Mouse (Mus musculus): ENCODE measurements at regions not wholly inside any gene's neighbourhood (a gene's known extent, or its start where the extent isn't known, plus 50 kb on each side); places are given as distances from the start of the nearest gene placed in this dataset.

DNA sequence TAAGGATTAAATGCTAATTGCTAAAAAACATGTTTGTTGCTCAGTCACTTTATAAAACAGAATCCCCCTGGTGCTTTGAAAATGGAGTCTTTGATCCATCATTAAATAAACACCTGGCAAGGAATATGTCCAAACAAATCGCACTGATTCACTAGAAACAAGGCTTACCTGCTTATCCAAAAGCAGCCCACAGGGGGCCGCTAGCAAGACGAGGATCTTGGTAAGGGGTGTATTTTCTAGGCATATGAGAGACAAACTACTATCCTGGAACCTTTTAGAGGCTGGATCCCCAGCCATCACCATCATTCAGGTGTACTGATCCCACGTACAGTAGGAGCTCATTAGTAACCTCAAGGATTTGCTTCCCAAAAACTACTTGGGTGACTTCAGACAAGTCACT is 201.2 kb downstream of the Gpam start:
- WGBS = 70% methylated on average over 4 of the region's 4 CpGs
- ATAC-seq = no peak
- Histone ChIP-seq H3K4me2 (replicated peaks) (no peak overlapping the region), H3K27ac (no peak overlapping the region), H3K9ac (no peak overlapping the region), H3K4me3 (replicated peaks) (no peak overlapping the region), H3K27me3 (replicated peaks) (no peaks in the 10 kb centered on the region), H3K9me3 (no peaks in the 10 kb centered on the region), H3K4me1 (replicated peaks) (no peaks in the 10 kb centered on the region), H3K36me3 (no peaks in the 10 kb centered on the region)

DNA sequence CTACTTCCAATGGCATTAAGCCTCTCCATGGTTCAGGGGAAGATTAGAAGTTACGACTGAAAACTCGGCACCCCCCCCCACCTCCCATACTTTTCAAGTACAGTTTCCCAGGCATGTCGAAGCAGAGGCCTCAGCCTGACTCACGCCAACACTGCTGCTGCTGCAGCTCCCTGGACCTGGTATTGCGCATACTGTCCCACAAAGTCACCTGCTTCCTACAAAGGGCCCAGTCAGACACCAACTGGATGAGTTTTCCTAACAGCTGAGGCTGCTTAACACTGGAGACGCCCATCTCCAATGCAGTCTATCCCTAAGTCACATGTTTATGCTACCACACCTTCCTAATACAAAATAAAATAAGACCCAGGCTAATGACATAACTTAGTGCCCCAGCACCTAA is 207.4 kb downstream of the Gpam start:
- 81% methylated on average over 6 of the region's 6 CpGs for whole genome bisulfite sequencing
- H3K4me2 ChIP-seq (replicated peaks) = no peak overlapping the region

DNA sequence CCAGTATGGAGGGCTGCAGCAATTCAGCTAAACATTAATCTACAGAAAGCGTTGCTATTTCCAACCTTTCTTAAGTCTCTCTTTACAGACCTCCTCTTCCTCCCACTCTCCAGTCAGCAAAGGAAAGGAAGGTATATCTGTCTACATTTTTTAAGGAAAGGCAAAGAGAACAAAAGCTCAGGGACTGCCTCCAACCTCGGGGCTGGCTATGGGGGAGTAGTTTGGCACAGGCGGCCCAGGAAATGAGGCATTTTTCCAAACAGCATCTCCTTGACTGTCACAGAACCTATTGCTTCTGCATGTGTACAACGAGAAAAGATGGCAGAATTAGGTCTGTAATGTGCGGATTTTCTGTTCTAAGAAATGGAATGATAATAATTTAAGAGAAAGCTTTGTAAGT is 233.4 kb downstream of the Gpam start:
- no peaks in the 10 kb centered on the region for H3K36me3 ChIP-seq
- H3K4me3 ChIP-seq (replicated peaks) = no peak overlapping the region
- ATAC-seq = no peak
- H3K27me3 ChIP-seq (replicated peaks) = no peaks in the 10 kb centered on the region
- 78% methylated on average over 5 of the region's 5 CpGs for WGBS
- no peak overlapping the region for H3K27ac ChIP-seq
- H3K4me2 ChIP-seq (replicated peaks) = no peak overlapping the region
- H3K9me3 ChIP-seq = no peaks in the 10 kb centered on the region
- H3K4me1 ChIP-seq (replicated peaks) = no peaks in the 10 kb centered on the region
- H3K9ac ChIP-seq = no peak overlapping the region

More for the DNA sequence above, 207.4 kb downstream of the Gpam start:
- no peak overlapping the region for H3K27ac ChIP-seq
- H3K9me3 ChIP-seq = no peaks in the 10 kb centered on the region
- H3K9ac ChIP-seq = no peak overlapping the region
- H3K4me3 ChIP-seq (replicated peaks) = no peak overlapping the region
- no peak for ATAC-seq
- H3K4me1 ChIP-seq (replicated peaks) = no peaks in the 10 kb centered on the region
- H3K36me3 ChIP-seq = no peaks in the 10 kb centered on the region
- no peaks in the 10 kb centered on the region for H3K27me3 ChIP-seq (replicated peaks)

DNA sequence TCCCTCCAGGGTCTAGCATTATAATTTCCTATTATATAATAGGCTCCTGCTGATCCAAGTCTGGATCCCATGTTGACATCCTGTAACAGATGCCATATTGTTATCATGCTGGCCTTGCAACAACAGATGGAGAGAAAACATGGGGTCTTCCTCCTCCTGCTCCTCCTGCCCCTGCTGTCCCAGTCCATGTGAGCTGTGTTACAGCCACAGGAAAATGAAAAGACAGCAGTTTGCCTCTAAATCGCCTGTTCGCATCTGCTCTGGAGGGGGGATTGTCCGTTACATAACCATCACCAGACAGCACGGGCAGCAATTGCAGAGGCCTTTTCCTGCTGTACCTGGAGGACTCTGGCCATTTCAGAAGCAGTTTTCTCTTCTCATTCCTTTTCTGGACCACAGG is 260.0 kb downstream of the Gpam start:
- Histone ChIP-seq H3K4me3 (replicated peaks) (no peak overlapping the region), H3K4me1 (replicated peaks) (no peaks in the 10 kb centered on the region), H3K27ac (no peak overlapping the region), H3K9me3 (no peaks in the 10 kb centered on the region), H3K4me2 (replicated peaks) (no peak overlapping the region), H3K36me3 (no peaks in the 10 kb centered on the region), H3K9ac (no peak overlapping the region), H3K27me3 (replicated peaks) (no peaks in the 10 kb centered on the region)
- no peak for ATAC-seq
- WGBS = 79% methylated on average over 4 of the region's 4 CpGs

DNA sequence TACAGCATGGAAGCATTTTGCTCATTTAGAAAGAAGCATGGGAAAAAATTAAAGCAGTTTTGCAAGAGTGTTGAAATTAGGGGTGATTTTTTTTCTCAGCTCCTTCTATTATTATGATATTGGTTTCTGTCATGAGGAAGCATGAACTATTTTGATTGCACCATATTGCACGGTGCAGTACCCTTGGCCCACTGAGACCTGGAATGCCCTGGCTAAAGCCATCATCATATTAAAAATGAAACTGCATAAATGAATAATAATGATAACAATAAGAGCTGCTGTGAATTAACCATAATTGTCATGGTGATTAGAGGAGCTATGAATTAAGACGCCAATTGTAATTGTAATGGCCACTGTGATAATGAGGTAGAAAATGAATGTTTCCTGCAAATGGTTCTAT is 271.8 kb downstream of the Gpam start:
- no peaks in the 10 kb centered on the region for H3K9me3 ChIP-seq
- H3K27me3 ChIP-seq (replicated peaks) = no peaks in the 10 kb centered on the region
- no peaks in the 10 kb centered on the region for H3K4me1 ChIP-seq (replicated peaks)
- no peak overlapping the region for H3K27ac ChIP-seq
- no peak overlapping the region for H3K4me2 ChIP-seq (replicated peaks)
- no peak overlapping the region for H3K9ac ChIP-seq
- WGBS = 91% methylated on average over 2 of the region's 2 CpGs
- H3K36me3 ChIP-seq = no peaks in the 10 kb centered on the region
- ATAC-seq = no peak
- no peak overlapping the region for H3K4me3 ChIP-seq (replicated peaks)

DNA sequence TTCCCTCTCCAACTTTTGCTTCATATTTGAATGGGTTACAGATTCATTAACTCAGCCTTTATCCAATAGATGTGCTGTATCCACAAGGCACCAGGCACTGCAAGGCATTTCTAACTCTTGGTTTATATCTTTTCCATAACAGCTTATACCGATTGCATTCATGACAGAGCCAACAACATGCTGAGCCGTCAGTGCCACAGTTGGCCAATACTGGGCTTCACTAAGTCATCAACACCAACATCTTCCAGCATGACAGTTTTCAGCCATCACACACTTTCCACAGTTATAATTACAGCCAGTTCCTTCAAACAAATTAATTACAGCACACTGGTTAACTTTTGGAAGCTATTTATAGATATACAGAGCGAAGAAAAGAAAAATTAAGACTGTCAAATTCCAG is 288.8 kb downstream of the Gpam start:
- no peaks in the 10 kb centered on the region for H3K4me1 ChIP-seq (replicated peaks)
- no peak overlapping the region for H3K4me3 ChIP-seq (replicated peaks)
- no peaks in the 10 kb centered on the region for H3K9me3 ChIP-seq
- no peak overlapping the region for H3K9ac ChIP-seq
- no peaks in the 10 kb centered on the region for H3K27me3 ChIP-seq (replicated peaks)
- 81% methylated on average over 3 of the region's 3 CpGs for WGBS
- ATAC-seq = no peak
- H3K27ac ChIP-seq = no peak overlapping the region
- no peaks in the 10 kb centered on the region for H3K36me3 ChIP-seq
- no peak overlapping the region for H3K4me2 ChIP-seq (replicated peaks)

DNA sequence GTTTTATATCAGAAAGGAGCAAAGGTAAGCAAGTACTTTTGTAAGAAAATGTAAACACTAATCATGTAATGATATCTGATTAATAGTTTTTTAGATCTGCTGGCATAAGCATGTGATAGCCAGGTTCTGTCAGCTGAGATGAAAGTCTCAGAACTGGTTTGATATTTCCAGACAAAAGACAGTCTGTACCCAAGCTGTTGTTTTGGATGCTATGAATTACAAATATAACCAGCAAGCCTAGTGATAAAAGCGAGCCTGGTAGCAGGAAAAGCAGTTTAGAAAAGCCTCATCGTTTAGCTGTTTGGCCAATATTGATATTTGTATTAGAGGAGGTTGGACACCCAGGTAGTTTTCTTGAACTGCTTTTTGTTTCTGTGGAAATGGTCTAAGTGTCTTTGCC is 290.6 kb downstream of the Gpam start:
- H3K4me3 ChIP-seq (replicated peaks) = no peak overlapping the region

DNA sequence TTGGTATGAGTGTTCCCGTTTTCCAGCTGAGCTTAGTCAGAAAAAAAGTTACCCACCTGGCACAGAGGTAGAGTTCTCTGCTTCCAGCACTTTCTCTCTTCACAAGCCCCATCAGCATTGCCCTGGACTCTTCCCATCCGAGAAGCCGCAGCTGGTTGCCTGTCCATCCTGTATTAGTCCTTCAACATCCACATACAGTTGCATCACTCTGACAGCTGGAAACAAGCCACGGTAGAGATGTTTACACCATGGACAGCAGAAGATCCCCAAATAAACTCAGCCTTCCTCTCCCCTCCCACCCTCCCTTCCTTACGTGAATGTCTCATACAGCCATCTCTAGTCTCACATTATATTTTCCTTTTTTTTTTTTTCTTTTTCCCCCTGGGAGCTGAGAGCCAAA is 304.9 kb downstream of the Gpam start:
- Histone ChIP-seq H3K4me3 (replicated peaks) (no peak overlapping the region), H3K4me1 (replicated peaks) (no peaks in the 10 kb centered on the region), H3K9ac (no peak overlapping the region), H3K27ac (no peak overlapping the region), H3K4me2 (replicated peaks) (no peak overlapping the region), H3K27me3 (replicated peaks) (no peaks in the 10 kb centered on the region), H3K36me3 (no peaks in the 10 kb centered on the region), H3K9me3 (no peaks in the 10 kb centered on the region)
- no peak for ATAC-seq
- 51% methylated on average over 5 of the region's 5 CpGs for whole genome bisulfite sequencing

More for the DNA sequence above, 290.6 kb downstream of the Gpam start:
- no peak for ATAC-seq
- H3K4me1 ChIP-seq (replicated peaks) = no peaks in the 10 kb centered on the region
- H3K27me3 ChIP-seq (replicated peaks) = no peaks in the 10 kb centered on the region
- no peaks in the 10 kb centered on the region for H3K36me3 ChIP-seq
- no peak overlapping the region for H3K4me2 ChIP-seq (replicated peaks)
- H3K27ac ChIP-seq = no peak overlapping the region
- 91% methylated on average over 2 of the region's 2 CpGs for WGBS
- H3K9me3 ChIP-seq = no peaks in the 10 kb centered on the region
- no peak overlapping the region for H3K9ac ChIP-seq

DNA sequence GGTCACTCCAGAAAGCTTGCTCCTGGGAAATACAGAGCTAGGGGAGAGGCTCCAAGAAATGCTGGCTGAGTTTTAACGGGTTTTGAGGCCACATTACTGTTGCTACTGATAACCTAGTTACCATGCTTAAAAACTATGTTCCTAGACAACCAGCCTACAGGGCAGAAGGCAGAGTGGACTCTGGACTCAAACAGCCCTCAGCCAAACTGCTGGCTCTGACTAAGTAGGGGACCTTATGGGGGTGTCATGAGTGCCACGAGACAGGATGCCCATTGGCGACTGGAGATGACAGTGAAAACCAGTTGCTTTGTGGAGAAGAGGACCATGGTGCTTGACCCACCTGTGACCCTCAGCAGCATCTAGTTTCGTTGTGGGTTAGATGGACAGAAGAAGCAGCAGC is 306.5 kb downstream of the Gpam start:
- Histone ChIP-seq H3K9ac (no peak overlapping the region), H3K4me2 (replicated peaks) (no peak overlapping the region), H3K36me3 (no peaks in the 10 kb centered on the region), H3K4me1 (replicated peaks) (no peaks in the 10 kb centered on the region), H3K9me3 (no peaks in the 10 kb centered on the region), H3K27me3 (replicated peaks) (no peaks in the 10 kb centered on the region), H3K27ac (no peak overlapping the region), H3K4me3 (replicated peaks) (no peak overlapping the region)
- ATAC-seq = 0 out of 2 replicates have a peak, but pooled peaks have one; percentile 51
- WGBS = 72% methylated on average over 4 of the region's 4 CpGs

DNA sequence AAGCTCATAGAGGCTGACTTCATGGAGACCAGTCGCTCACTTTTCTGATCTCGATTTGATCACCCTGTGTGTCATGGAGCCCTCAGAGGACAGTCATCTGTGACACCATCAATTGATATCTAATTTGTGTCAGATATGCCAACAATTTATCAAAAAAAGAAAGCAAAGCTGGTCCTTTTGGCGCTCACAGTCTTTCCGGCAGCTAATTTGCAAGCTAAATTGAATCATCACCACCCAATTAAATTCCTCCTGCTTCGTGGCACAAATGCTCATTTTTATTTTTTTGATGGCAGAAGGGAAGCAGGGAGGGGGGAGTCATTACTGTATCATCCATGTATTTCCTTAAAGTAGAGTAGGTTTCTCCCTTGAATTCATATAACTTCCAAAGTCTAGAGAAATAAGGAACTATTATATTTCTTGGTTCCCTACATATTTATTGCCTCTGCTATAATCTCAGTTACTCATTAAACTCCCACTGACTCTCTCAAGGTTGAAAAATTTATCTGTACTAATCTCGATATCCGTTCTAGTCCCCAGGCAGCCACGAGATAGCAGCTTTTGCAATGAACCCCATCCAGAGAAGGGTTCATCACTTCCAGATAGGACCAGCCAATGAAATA is 325.8 kb downstream of the Gpam start:
- H3K27ac ChIP-seq = no peak overlapping the region

DNA sequence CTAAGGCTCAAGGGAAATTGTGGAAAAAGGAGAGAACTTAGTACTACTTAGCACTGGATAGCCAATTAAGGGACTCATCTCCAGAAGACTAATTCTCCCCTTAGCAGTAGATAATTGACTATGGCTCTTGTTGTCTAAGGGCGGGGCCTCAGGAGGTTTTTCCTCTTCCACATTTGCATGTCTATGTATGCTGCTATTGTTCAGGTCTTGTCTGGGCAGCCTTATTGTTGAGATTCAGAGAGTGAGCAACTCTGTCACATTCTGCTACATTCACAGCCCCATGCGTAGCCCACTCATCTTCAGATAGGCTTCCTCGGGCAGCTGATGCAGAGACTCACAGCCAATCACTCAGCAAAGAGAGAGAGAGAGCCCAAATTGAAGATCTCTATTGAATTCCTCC is 339.9 kb downstream of the Gpam start:
- H3K4me3 ChIP-seq (replicated peaks) = no peak overlapping the region
- no peak overlapping the region for H3K27ac ChIP-seq
- H3K9ac ChIP-seq = no peak overlapping the region
- no peaks in the 10 kb centered on the region for H3K36me3 ChIP-seq
- H3K27me3 ChIP-seq (replicated peaks) = no peaks in the 10 kb centered on the region
- no peak for ATAC-seq
- H3K4me2 ChIP-seq (replicated peaks) = no peak overlapping the region
- H3K9me3 ChIP-seq = no peaks in the 10 kb centered on the region
- 80% methylated on average over 3 of the region's 3 CpGs for WGBS
- H3K4me1 ChIP-seq (replicated peaks) = no peaks in the 10 kb centered on the region

More for the DNA sequence above, 325.8 kb downstream of the Gpam start:
- no peaks in the 10 kb centered on the region for H3K4me1 ChIP-seq (replicated peaks)
- no peak overlapping the region for H3K4me2 ChIP-seq (replicated peaks)
- no peaks in the 10 kb centered on the region for H3K36me3 ChIP-seq
- no peaks in the 10 kb centered on the region for H3K27me3 ChIP-seq (replicated peaks)
- H3K4me3 ChIP-seq (replicated peaks) = no peak overlapping the region
- H3K9me3 ChIP-seq = no peaks in the 10 kb centered on the region
- peak; percentile 75 for ATAC-seq
- WGBS = 59% methylated on average over 8 of the region's 8 CpGs
- no peak overlapping the region for H3K9ac ChIP-seq

DNA sequence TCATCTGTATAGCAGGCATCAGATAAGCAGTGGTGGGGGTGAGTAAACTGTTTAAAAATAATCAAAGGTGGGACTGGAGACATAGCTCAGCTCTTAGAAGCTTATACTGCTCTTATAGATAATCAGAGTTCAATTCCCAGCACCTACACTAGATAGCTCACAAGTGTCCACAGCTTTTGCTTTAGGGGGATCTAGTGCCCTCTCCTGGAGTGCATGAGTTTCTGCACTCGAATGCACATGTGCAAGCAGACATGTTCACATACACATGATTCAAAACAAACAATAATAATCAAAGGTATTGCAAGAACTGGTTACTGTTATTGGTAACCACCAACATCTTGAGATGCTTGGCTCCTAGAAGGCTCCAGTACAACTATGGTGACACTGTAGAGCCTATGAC is 343.3 kb downstream of the Gpam start:
- ATAC-seq = no peak
- Histone ChIP-seq H3K9me3 (no peaks in the 10 kb centered on the region), H3K9ac (no peak overlapping the region), H3K4me1 (replicated peaks) (no peaks in the 10 kb centered on the region), H3K27ac (no peak overlapping the region), H3K4me3 (replicated peaks) (no peak overlapping the region), H3K27me3 (replicated peaks) (no peaks in the 10 kb centered on the region), H3K36me3 (no peaks in the 10 kb centered on the region), H3K4me2 (replicated peaks) (no peak overlapping the region)
- WGBS = 55% methylated on average over 1 of the region's 1 CpGs

DNA sequence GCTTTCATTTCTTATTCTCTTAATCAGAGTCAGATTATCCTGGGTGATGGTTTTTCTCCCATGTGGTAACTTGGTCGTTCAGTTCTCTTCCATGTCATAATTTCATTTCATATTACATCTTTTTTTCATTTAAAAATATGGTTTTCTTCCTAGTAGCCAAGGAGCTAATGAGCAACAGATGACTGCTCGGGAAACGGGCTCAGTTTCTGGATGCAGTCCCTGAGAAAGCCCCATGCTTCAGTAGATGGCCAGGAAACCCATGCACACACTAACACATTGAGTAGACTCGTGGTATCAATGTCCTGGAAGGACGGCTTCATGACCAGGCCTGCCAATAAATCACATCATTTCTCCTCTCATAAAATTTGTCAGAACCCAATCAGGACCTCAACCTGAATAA is 369.3 kb downstream of the Gpam start:
- Histone ChIP-seq H3K36me3 (no peaks in the 10 kb centered on the region), H3K9ac (no peak overlapping the region), H3K9me3 (no peaks in the 10 kb centered on the region), H3K4me1 (replicated peaks) (no peaks in the 10 kb centered on the region), H3K4me2 (replicated peaks) (no peak overlapping the region), H3K4me3 (replicated peaks) (no peak overlapping the region), H3K27ac (no peak overlapping the region), H3K27me3 (replicated peaks) (no peaks in the 10 kb centered on the region)
- no peak for ATAC-seq
- WGBS = 78% methylated on average over 5 of the region's 5 CpGs
